Mouse (Mus musculus) kidney, postnatal 36 days (tissue): ENCODE results near the gene Ropn1l.

Experiments
- DNase-seq, 2 experiments: peaks; one replicate each; pipeline ENCODE4 v3.0.0; 2021 to 2022; ENCODE audit warnings: mixed read lengths in 2 of 2

The Ropn1l gene

GRCm38 (mm10) chr15:31453098-31453916 is at the start of gene Ropn1l:
TSS of gene Ropn1l (minus strand) at chr15:31453737.
- peak; percentile 96 to 97 for DNase-seq

GRCm38 (mm10) chr15:31502996-31503395 is 49.5 kb upstream of the Ropn1l start:
- no peak for DNase-seq

- no peak for DNase-seq
Observed at GRCm38 (mm10) chr15:31502313-31502712, 48.8 kb upstream of the Ropn1l start.

GRCm38 (mm10) chr15:31494803-31495202 is 41.3 kb upstream of the Ropn1l start:
- no peak for DNase-seq

- DNase-seq = no peak
Observed at GRCm38 (mm10) chr15:31494310-31494709, 40.8 kb upstream of the Ropn1l start.

GRCm38 (mm10) chr15:31487407-31487806 is 33.9 kb upstream of the Ropn1l start:
- DNase-seq = no peak

GRCm38 (mm10) chr15:31476678-31477077 is 23.1 kb upstream of the Ropn1l start:
- DNase-seq = no peak

GRCm38 (mm10) chr15:31472645-31473574 is 19.4 kb upstream of the Ropn1l start:
- DNase-seq = no peak

GRCm38 (mm10) chr15:31471529-31471928 is 18.0 kb upstream of the Ropn1l start:
- DNase-seq = no peak

- DNase-seq = no peak
Observed at GRCm38 (mm10) chr15:31469497-31469896, 16.0 kb upstream of the Ropn1l start.

- DNase-seq = no peak
Observed at GRCm38 (mm10) chr15:31468806-31469205, 15.3 kb upstream of the Ropn1l start.

- DNase-seq = no peak
Observed at GRCm38 (mm10) chr15:31466749-31467148, 13.2 kb upstream of the Ropn1l start.

GRCm38 (mm10) chr15:31466295-31466694 is 12.8 kb upstream of the Ropn1l start:
- DNase-seq = no peak

GRCm38 (mm10) chr15:31465806-31466205 is 12.3 kb upstream of the Ropn1l start:
- peak in 1 of 2 experiments; percentile 31 for DNase-seq

- no peak for DNase-seq
Observed at GRCm38 (mm10) chr15:31460571-31460970, 7.0 kb upstream of the Ropn1l start.

GRCm38 (mm10) chr15:31458081-31458480 is 4.5 kb upstream of the Ropn1l start:
- no peak for DNase-seq

- DNase-seq = peak; percentile 21 to 34
Observed at GRCm38 (mm10) chr15:31456381-31456780, 2.8 kb upstream of the Ropn1l start.

- no peak for DNase-seq
Observed at GRCm38 (mm10) chr15:31454861-31455295, 1.3 kb upstream of the Ropn1l start.

GRCm38 (mm10) chr15:31454096-31454860 is 741 bp upstream of the Ropn1l start:
- DNase-seq = no peak

GRCm38 (mm10) chr15:31452336-31453097 is 1.0 kb downstream of the Ropn1l start:
- DNase-seq = no peak

- DNase-seq = peak; percentile 78 to 87
Observed at GRCm38 (mm10) chr15:31449772-31450171, 3.8 kb downstream of the Ropn1l start.

GRCm38 (mm10) chr15:31447121-31447520 is 6.4 kb downstream of the Ropn1l start:
- DNase-seq = peak; percentile 52 to 72
